Mouse (Mus musculus) MEL (cell line): Measurements from ENCODE around the gene Pitpnc1. TPM values are rescaled to one million over a fixed set of nuclear protein-coding genes. Genes with fewer than 3 reads are reported as not detected.

Experiments
- DNase-seq: peaks from one replicate; pipeline ENCODE4 v3.0.0; 2011; ENCODE audit warnings: low read depth, low spot score
- H3K27ac ChIP-seq: 2 replicates; pipeline ENCODE4 v1.5.1; 2012; ENCODE audit warnings: low read depth, mild to moderate bottlenecking, control low read depth, low read length, moderate library complexity; ENCODE audit not compliant: control insufficient read depth
- H3K27me3 ChIP-seq, 2 experiments: fragments of 150-350 bp in 1 of 2; sonication (generic) in 1 of 2; 2 replicates each; pipeline ENCODE4 v1.6.1; 2012; ENCODE audit warnings: low read length in 2 of 2, mild to moderate bottlenecking in 2 of 2, improper control_type of control experiment in 1 of 2, moderate library complexity in 1 of 2; ENCODE audit not compliant: insufficient read depth in 2 of 2, control insufficient read depth in 1 of 2
- H3K36me3 ChIP-seq, 2 experiments: 2 replicates each; pipeline ENCODE4 v1.6.1; 2012 to 2014; ENCODE audit warnings: low read length in 2 of 2, improper control_type of control experiment in 1 of 2, inconsistent platforms in 1 of 2, mild to moderate bottlenecking in 1 of 2; ENCODE audit not compliant: insufficient read depth in 2 of 2, control insufficient read depth in 1 of 2
- H3K4me1 ChIP-seq, 2 experiments: fragments of 150-350 bp in 1 of 2; sonication (generic) in 1 of 2; 2 replicates each; pipeline ENCODE4 v1.6.1; 2012; ENCODE audit warnings: low read length in 2 of 2, improper control_type of control experiment in 1 of 2, mild to moderate bottlenecking in 1 of 2; ENCODE audit not compliant: insufficient read depth in 2 of 2, control insufficient read depth in 1 of 2
- H3K4me3 ChIP-seq, 2 experiments: fragments of 150-350 bp in 1 of 2; sonication (generic) in 1 of 2; 2 replicates each; pipeline ENCODE4 v1.5.1; 2012; ENCODE audit warnings: low read depth in 2 of 2, low read length in 2 of 2, mild to moderate bottlenecking in 2 of 2, moderate library complexity in 2 of 2, control low read depth in 1 of 2, improper control_type of control experiment in 1 of 2; ENCODE audit not compliant: control insufficient read depth in 1 of 2, insufficient read depth in 1 of 2
- H3K79me2 ChIP-seq: 2 replicates; pipeline ENCODE4 v1.6.1; 2012; ENCODE audit warnings: mild to moderate bottlenecking, low read length, moderate library complexity; ENCODE audit not compliant: control insufficient read depth, poor library complexity, insufficient read depth
- H3K9ac ChIP-seq: 2 replicates; pipeline ENCODE4 v1.6.1; 2012; ENCODE audit warnings: low read depth, mild to moderate bottlenecking, control low read depth, low read length, moderate library complexity; ENCODE audit not compliant: control insufficient read depth, poor library complexity, severe bottlenecking
- H3K9me3 ChIP-seq: fragments of 150-350 bp; sonication (generic); replicated peaks from 2 replicates; pipeline ENCODE4 v1.6.1; 2012; ENCODE audit warnings: mild to moderate bottlenecking, low read length, improper control_type of control experiment, moderate library complexity; ENCODE audit not compliant: insufficient read depth
- EP300 ChIP-seq, 2 experiments: IDR thresholded peaks; 2 replicates each; pipeline ENCODE4 v1.6.1; 2011; ENCODE audit warnings: improper control_type of control experiment in 2 of 2, low read length in 2 of 2, low read depth in 1 of 2, mild to moderate bottlenecking in 1 of 2
- MXI1 ChIP-seq: IDR thresholded peaks from 2 replicates; pipeline ENCODE4 v1.6.1; 2011; ENCODE audit warnings: mild to moderate bottlenecking, low read depth, low read length, improper control_type of control experiment
- MYB ChIP-seq: IDR thresholded peaks from 2 replicates; pipeline ENCODE4 v1.6.1; 2011; ENCODE audit warnings: mild to moderate bottlenecking, low read depth, low read length, improper control_type of control experiment
- NRF1 ChIP-seq: IDR thresholded peaks from 2 replicates; pipeline ENCODE4 v1.6.1; 2014; ENCODE audit warnings: low read depth, mild to moderate bottlenecking, inconsistent platforms, low read length, improper control_type of control experiment, moderate library complexity; ENCODE audit not compliant: poor library complexity, insufficient read depth, severe bottlenecking
- POLR2A ChIP-seq, 2 experiments: IDR thresholded peaks; 2 replicates each; pipeline ENCODE4 v1.6.1; 2011 to 2012; ENCODE audit warnings: low read length in 2 of 2, mild to moderate bottlenecking in 2 of 2, control low read depth in 1 of 2, improper control_type of control experiment in 1 of 2, low read depth in 1 of 2, moderate library complexity in 1 of 2; ENCODE audit not compliant: control insufficient read depth in 1 of 2, insufficient read depth in 1 of 2, poor library complexity in 1 of 2
- POLR2AphosphoS5 ChIP-seq: IDR thresholded peaks from 2 replicates; pipeline ENCODE4 v1.6.1; 2012; ENCODE audit warnings: low read depth, borderline replicate concordance, mild to moderate bottlenecking, inconsistent platforms, low read length, moderate library complexity, mixed read lengths
- TBP ChIP-seq: IDR thresholded peaks from 2 replicates; pipeline ENCODE4 v1.8.0; 2011; ENCODE audit warnings: low read depth, low read length, improper control_type of control experiment
- polyA plus RNA-seq, 2 experiments: library from polyadenylated mRNA; stranded (reverse) in 1 of 2; unstranded in 1 of 2; fragments of >175 nt in 1 of 2; fragments of >200 nt in 1 of 2; gene quantifications; 2 replicates each; pipeline versions ENCODE4 v1.2.1 to v1.2.4; 2012; ENCODE audit warnings: low replicate concordance in 2 of 2, low read depth in 1 of 2; ENCODE audit not compliant: insufficient read length in 2 of 2, insufficient read depth in 1 of 2, missing spikeins in 1 of 2
- total RNA-seq: library from RNA; depleted of rRNA; stranded (reverse); fragments of 300-350 nt; gene quantifications from 2 replicates; pipeline ENCODE4 v1.2.3, GENCODE M21; 2012

The Pitpnc1 gene
- total and polyA plus RNA-seq, 3 experiments = 19.3 to 25.3 TPM; not detected in 1

GRCm38 (mm10) chr11:107414996-107415747, 55.3 kb downstream of the Pitpnc1 start:
- DNase-seq = peak; percentile 80
- peak overlapping the region; percentile 89 for H3K9ac ChIP-seq
- H3K4me3 ChIP-seq = peak overlapping the region; percentile 33 to 57
- no peaks in the 10 kb centered on the region for H3K27me3 ChIP-seq
- peaks cover 0 to 66% of the 10 kb centered on the region in 2 experiments; a peak in 2 of 4 replicates for H3K36me3 ChIP-seq
- H3K27ac ChIP-seq = peak overlapping the region; percentile 99
- peaks cover 63% of the 10 kb centered on the region for H3K79me2 ChIP-seq
- peaks cover 15 to 68% of the 10 kb centered on the region in 2 experiments for H3K4me1 ChIP-seq
- TF ChIP-seq NRF1 (no peak), EP300 (IDR thresholded peaks at IDR 0.05; ENCODE audit: low read depth in 1 of 2, low read length in 2 of 2) (no peak), TBP (peak; percentile 52)
- H3K9me3 ChIP-seq = no peaks in the 10 kb centered on the region

DNA sequence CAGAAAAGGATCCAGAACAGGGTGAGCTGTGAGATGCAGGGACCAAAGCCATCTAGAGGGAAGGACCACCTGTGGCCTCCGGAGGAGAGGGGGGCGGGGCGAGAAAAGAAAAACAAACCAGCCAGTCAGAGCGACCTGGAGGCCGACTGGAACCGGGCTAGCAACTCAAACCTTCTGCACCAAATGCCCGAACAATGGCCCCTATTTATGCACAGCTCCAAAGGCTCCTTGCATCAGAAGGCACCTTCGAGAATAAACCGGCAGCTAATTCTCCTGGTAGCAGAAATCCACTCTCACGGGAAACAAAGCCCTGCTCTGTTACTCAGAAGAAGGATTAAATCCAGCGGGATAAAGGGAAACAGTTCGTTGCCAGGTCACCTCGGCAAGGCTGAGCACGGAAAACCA, 57.2 kb downstream of the Pitpnc1 start:
- H3K9ac ChIP-seq = peak overlapping the region; percentile 70
- TF ChIP-seq MXI1 (no peak), POLR2A (IDR thresholded peaks at IDR 0.05; ENCODE audit: control insufficient read depth in 1 of 2, insufficient read depth in 1 of 2, low read depth in 1 of 2, low read length in 2 of 2, poor library complexity in 1 of 2) (0 out of 4 replicates have a peak, but pooled peaks of 1 of the 2 experiments have one; percentile 25)
- TF ChIP-seq, all 39 proteins: peak for 1
- peaks cover 27 to 70% of the 10 kb centered on the region in 2 experiments for H3K4me1 ChIP-seq
- peaks cover 0 to 72% of the 10 kb centered on the region in 2 experiments; a peak in 2 of 4 replicates for H3K36me3 ChIP-seq
- DNase-seq = no peak
- no peaks in the 10 kb centered on the region for H3K27me3 ChIP-seq
- H3K79me2 ChIP-seq = peaks cover 54% of the 10 kb centered on the region
- H3K4me3 ChIP-seq = no peak overlapping the region
- H3K27ac ChIP-seq = peak overlapping the region; percentile 99
- no peaks in the 10 kb centered on the region for H3K9me3 ChIP-seq

DNA sequence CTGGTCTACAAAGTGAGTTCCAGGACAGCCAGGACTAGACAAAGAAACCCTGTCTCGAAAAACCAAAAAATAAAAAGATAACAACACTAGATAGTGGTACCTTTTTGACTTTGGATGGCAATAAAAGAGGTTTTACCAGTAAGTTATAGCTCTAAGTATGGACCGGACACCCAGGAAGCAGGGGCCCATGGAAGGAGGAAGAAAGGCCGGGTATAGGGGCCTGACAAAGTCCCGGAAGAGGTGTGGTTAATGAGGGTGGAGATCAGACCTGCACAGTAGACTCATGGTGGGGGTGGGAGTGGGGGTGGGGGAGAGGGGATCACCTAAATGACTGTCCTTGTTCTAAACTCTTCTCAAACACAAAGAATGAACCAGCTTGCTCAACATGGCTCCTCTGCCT, 58.4 kb downstream of the Pitpnc1 start:
- peaks cover 0 to 72% of the 10 kb centered on the region in 2 experiments; a peak in 2 of 4 replicates for H3K36me3 ChIP-seq
- peaks cover 23 to 72% of the 10 kb centered on the region in 2 experiments for H3K4me1 ChIP-seq
- H3K9me3 ChIP-seq = no peaks in the 10 kb centered on the region
- H3K4me3 ChIP-seq = peak overlapping the region; percentile 55 to 56
- H3K9ac ChIP-seq = peak overlapping the region; percentile 82
- peaks cover 56% of the 10 kb centered on the region for H3K79me2 ChIP-seq
- H3K27me3 ChIP-seq = no peaks in the 10 kb centered on the region
- peak; percentile 88 for DNase-seq
- peak overlapping the region; percentile 99 for H3K27ac ChIP-seq
- TF ChIP-seq EP300 (IDR thresholded peaks at IDR 0.05; ENCODE audit: low read depth in 1 of 2, low read length in 2 of 2) (no peak), MYB (no peak), POLR2A (IDR thresholded peaks at IDR 0.05; ENCODE audit: control insufficient read depth in 1 of 2, insufficient read depth in 1 of 2, low read depth in 1 of 2, low read length in 2 of 2, poor library complexity in 1 of 2) (peak; percentile 21 to 73; a peak in 2 of 4 replicates), POLR2AphosphoS5 (no peak), TBP (peak; percentile 84)
